In the genomic region with DNA sequence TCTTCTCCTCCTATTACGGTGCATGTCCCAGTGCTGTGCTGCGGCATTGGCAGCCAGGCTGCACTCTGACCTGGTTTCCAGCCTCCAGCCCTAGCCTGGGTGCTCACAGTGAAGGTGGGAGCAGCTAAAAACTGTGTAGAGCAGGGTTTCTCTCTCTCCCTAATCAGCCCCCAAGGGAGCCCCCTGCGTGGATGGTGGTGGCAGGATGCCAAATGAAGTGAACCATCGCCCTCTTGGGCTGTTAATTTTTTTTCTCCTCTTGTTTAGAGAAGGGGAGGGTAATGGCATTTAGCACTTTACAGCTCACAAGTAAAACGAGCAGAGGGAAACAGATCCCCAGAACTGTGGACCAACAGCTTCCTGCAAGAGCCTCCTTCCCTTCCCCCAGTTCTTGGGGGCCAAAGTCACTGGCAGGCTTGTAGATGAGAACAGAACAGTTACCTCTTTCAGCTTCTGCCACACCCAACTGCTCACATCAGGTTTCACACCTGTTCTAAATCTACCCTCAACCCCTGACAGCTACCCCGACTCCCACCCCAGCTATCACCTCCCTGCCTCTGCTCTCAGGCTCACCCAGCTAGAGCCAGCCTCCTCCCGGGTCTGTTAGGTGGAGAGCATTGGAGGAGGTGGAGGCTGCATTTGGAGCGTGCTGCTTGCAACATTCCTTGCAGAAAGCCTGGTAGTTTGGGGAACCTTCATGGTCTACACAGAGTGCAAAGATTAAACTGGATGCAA, we compare ENCODE assay signal across 15 mouse cellular contexts. TPM values are rescaled to one million over a fixed set of nuclear protein-coding genes. Genes with fewer than 3 reads are reported as not detected.
DNase-seq lines count a peak whose midpoint lies in the region; ATAC-seq and TF ChIP-seq lines count a peak whose summit lies in the region.
"Had no signal": no experiment of that assay in that cellular context is flagged by ENCODE, and none has a peak within 500 bp of the region (broad histone marks: within the 10 kb centered on the region; RNA-seq: fewer than 3 reads in every experiment).

No protein-coding gene starts in this region.

- 0 out of 2 replicates have a peak, but pooled peaks cover 6% of the 10 kb centered on the region for H3K4me1 ChIP-seq in heart, embryonic 11.5 days (ENCODE audit: control insufficient read depth, insufficient read depth, low read length)
- H3K4me1 ChIP-seq in neural tube, embryonic 13.5 days (replicated peaks) = peaks cover 21% of the 10 kb centered on the region
- peaks cover 15% of the 10 kb centered on the region for H3K4me1 ChIP-seq in limb, embryonic 10.5 days
- no peaks in the 10 kb centered on the region for H3K4me1 ChIP-seq in stomach, postnatal 0 days (replicated peaks; ENCODE audit: control insufficient read depth, insufficient read depth)

- H3K9ac ChIP-seq in heart, embryonic 11.5 days (ENCODE audit: low read depth, low read length) = peak overlapping the region; percentile 49
- H3K9ac ChIP-seq in neural tube, embryonic 13.5 days = peak overlapping the region; percentile 41; the same call in 1 of the 2 replicates
- no peak overlapping the region for H3K9ac ChIP-seq in stomach, postnatal 0 days (ENCODE audit: low read length)
- H3K9ac ChIP-seq: liver, embryonic 13.5 days had no signal

- TF ChIP-seq CTCF in stomach, postnatal 0 days (IDR thresholded peaks at IDR 0.05; ENCODE audit: low read depth) = no peak

- H3K4me3 ChIP-seq in heart, embryonic 11.5 days (ENCODE audit: low read depth, low read length) = no peak overlapping the region
- H3K4me3 ChIP-seq in neural tube, embryonic 13.5 days = no peak overlapping the region
- no peak overlapping the region for H3K4me3 ChIP-seq in limb, embryonic 10.5 days
- no peak overlapping the region for H3K4me3 ChIP-seq in stomach, postnatal 0 days (ENCODE audit: low read depth, low read length)
- H3K4me3 ChIP-seq: liver, embryonic 13.5 days had no signal

- 12% methylated on average over 8 of the region's 8 CpGs for WGBS in heart, embryonic 11.5 days (ENCODE audit: insufficient replicate concordance)
- 30% methylated on average over 8 of the region's 8 CpGs for WGBS in neural tube, embryonic 13.5 days
- 22% methylated on average over 8 of the region's 8 CpGs for WGBS in limb, embryonic 10.5 days
- 7% methylated on average over 8 of the region's 8 CpGs for WGBS in stomach, postnatal 0 days

- no peak for ATAC-seq in heart, embryonic 11.5 days (replicated peaks; ENCODE audit: insufficient number of reproducible peaks, low FRiP score, low TSS enrichment)
- ATAC-seq in neural tube, embryonic 13.5 days (ENCODE audit: low read depth) = no peak; the same call in 1 of the 2 replicates
- ATAC-seq in stomach, postnatal 0 days (ENCODE audit: low FRiP score, low TSS enrichment) = no peak
- ATAC-seq in activated CD4-positive, CD25-positive, alpha-beta regulatory T cell, adult 4 months = no peak

- no peak for TF ChIP-seq EP300 in stomach, postnatal 0 days (optimal IDR thresholded peaks at IDR 0.05)

- H3K27ac ChIP-seq in heart, embryonic 11.5 days (ENCODE audit: low read depth, low read length) = no peak overlapping the region
- H3K27ac ChIP-seq in neural tube, embryonic 13.5 days (replicated peaks) = peak overlapping the region; percentile 38; the same call in 1 of the 2 replicates
- H3K27ac ChIP-seq in limb, embryonic 10.5 days = peak overlapping the region; percentile 30; the same call in 1 of the 2 replicates
- no peak overlapping the region for H3K27ac ChIP-seq in stomach, postnatal 0 days (replicated peaks)
- H3K27ac ChIP-seq: liver, embryonic 13.5 days had no signal

- DNase-seq in heart, adult 18-20 months = no peak
- no peak for DNase-seq in neural tube, embryonic 10.5 days (ENCODE audit: extremely low spot score, low spot score)
- no peak for DNase-seq in limb, embryonic 10.5 days (ENCODE audit: low spot score)
- peak; percentile 18 for DNase-seq in stomach, postnatal 0 days (ENCODE audit: low spot score)
- DNase-seq in gastrocnemius, postnatal 4 days (ENCODE audit: low spot score in 2 of 2) = no peak
- DNase-seq: cerebellum, postnatal 14 days; layer of hippocampus, adult 9-11 months; liver, embryonic 13.5 days had no signal

- H3K9me3 ChIP-seq in heart, embryonic 11.5 days (replicated peaks; ENCODE audit: control insufficient read depth, low read length) = no peaks in the 10 kb centered on the region
- H3K9me3 ChIP-seq in neural tube, embryonic 13.5 days = no peaks in the 10 kb centered on the region
- H3K9me3 ChIP-seq in limb, embryonic 10.5 days (replicated peaks) = no peaks in the 10 kb centered on the region
- no peaks in the 10 kb centered on the region for H3K9me3 ChIP-seq in stomach, postnatal 0 days (ENCODE audit: control insufficient read depth, low read length)
- H3K9me3 ChIP-seq: liver, embryonic 13.5 days had no signal

- H3K27me3 ChIP-seq in heart, embryonic 11.5 days (ENCODE audit: control insufficient read depth, insufficient read depth, low read length) = peaks cover 6% of the 10 kb centered on the region
- peaks cover 27% of the 10 kb centered on the region for H3K27me3 ChIP-seq in neural tube, embryonic 13.5 days
- no peaks in the 10 kb centered on the region for H3K27me3 ChIP-seq in limb, embryonic 10.5 days (ENCODE audit: low read depth, poor library complexity, severe bottlenecking)
- no peaks in the 10 kb centered on the region for H3K27me3 ChIP-seq in stomach, postnatal 0 days (ENCODE audit: control insufficient read depth, insufficient read depth, low read length)

- H3K4me2 ChIP-seq in heart, embryonic 11.5 days = no peak overlapping the region
- 0 out of 2 replicates have a peak overlapping the region, but pooled peaks have one; percentile 1 for H3K4me2 ChIP-seq in neural tube, embryonic 13.5 days
- H3K4me2 ChIP-seq in stomach, postnatal 0 days (replicated peaks; ENCODE audit: low read depth) = 0 out of 2 replicates have a peak overlapping the region, but pooled peaks have one; percentile 1
- H3K4me2 ChIP-seq: liver, embryonic 13.5 days; midbrain, embryonic 11.5 days had no signal

- H3K36me3 ChIP-seq in heart, embryonic 11.5 days (ENCODE audit: control insufficient read depth, insufficient read depth, low read length) = no peaks in the 10 kb centered on the region
- H3K36me3 ChIP-seq in neural tube, embryonic 13.5 days = no peaks in the 10 kb centered on the region
- no peaks in the 10 kb centered on the region for H3K36me3 ChIP-seq in limb, embryonic 10.5 days
- no peaks in the 10 kb centered on the region for H3K36me3 ChIP-seq in stomach, postnatal 0 days (ENCODE audit: control insufficient read depth, insufficient read depth, low read length)
- H3K36me3 ChIP-seq: liver, embryonic 13.5 days had no signal

RNA-seq across cellular contexts. Expression of a gene that starts 7.2 kb away (rescaled TPM):
- 11.3 and 12.2 TPM in 2 replicates for polyA plus RNA-seq in heart, embryonic 11.5 days (2014; fragmentation: Nextera tagmentation; extraction: Ambion mirVana)
- total RNA-seq in heart, adult 18-20 months (2021) = 1 to 10 TPM; 4.8 to 4.9 TPM
- polyA plus RNA-seq in neural tube, embryonic 13.5 days (2015; fragmentation: Nextera tagmentation; extraction: Ambion mirVana) = 8.7 and 9.7 TPM in 2 replicates
- 18.8 and 20.2 TPM in 2 replicates for polyA plus RNA-seq in limb, embryonic 10.5 days (2016; fragmentation: Nextera tagmentation; extraction: Ambion mirVana)
- 5.9 and 7.3 TPM in 2 replicates for polyA plus RNA-seq in stomach, postnatal 0 days (2015; fragmentation: Nextera tagmentation; extraction: Ambion mirVana)
- total RNA-seq in gastrocnemius, postnatal 4 days (2021) = 1 to 10 TPM; 5.2 to 6.4 TPM
- 10 to 100 TPM; 10.6 to 13.0 TPM for polyA plus RNA-seq in activated CD4-positive, CD25-positive, alpha-beta regulatory T cell, adult 4 months (2017; shearing (Covaris generic))

RNA-seq across cellular contexts. Expression of a gene that starts 21.4 kb away (rescaled TPM):
- 0.43 and 0.66 TPM in 2 replicates for polyA plus RNA-seq in heart, embryonic 11.5 days (2014; fragmentation: Nextera tagmentation; extraction: Ambion mirVana)
- total RNA-seq in heart, adult 18-20 months (2021) = not detected
- 2.0 and 2.4 TPM in 2 replicates for polyA plus RNA-seq in neural tube, embryonic 13.5 days (2015; fragmentation: Nextera tagmentation; extraction: Ambion mirVana)
- polyA plus RNA-seq in limb, embryonic 10.5 days (2016; fragmentation: Nextera tagmentation; extraction: Ambion mirVana) = 0.14 TPM in 1 of 2 replicates, not detected in the other
- polyA plus RNA-seq in stomach, postnatal 0 days (2015; fragmentation: Nextera tagmentation; extraction: Ambion mirVana) = 26.9 and 28.2 TPM in 2 replicates
- total RNA-seq in gastrocnemius, postnatal 4 days (2021) = under 1 TPM; 0.29 to 0.44 TPM
- not detected for polyA plus RNA-seq in activated CD4-positive, CD25-positive, alpha-beta regulatory T cell, adult 4 months (2017; shearing (Covaris generic))
- total RNA-seq: gastrocnemius, adult 8-10 months; hematopoietic stem cell, adult 5-6 weeks; neutrophil, adult 5-6 weeks had no signal
- polyA plus RNA-seq: midbrain, embryonic 11.5 days had no signal

RNA-seq across cellular contexts. Expression of a gene that starts 26.6 kb away (rescaled TPM):
- 0.34 and 1.3 TPM in 2 replicates for polyA plus RNA-seq in heart, embryonic 11.5 days (2014; fragmentation: Nextera tagmentation; extraction: Ambion mirVana)
- not detected for total RNA-seq in heart, adult 18-20 months (2021)
- 0.13 TPM in 1 of 2 replicates, not detected in the other for polyA plus RNA-seq in neural tube, embryonic 13.5 days (2015; fragmentation: Nextera tagmentation; extraction: Ambion mirVana)
- polyA plus RNA-seq in limb, embryonic 10.5 days (2016; fragmentation: Nextera tagmentation; extraction: Ambion mirVana) = 0.15 TPM in 2 replicates
- polyA plus RNA-seq in stomach, postnatal 0 days (2015; fragmentation: Nextera tagmentation; extraction: Ambion mirVana) = 0.08 TPM in 1 of 2 replicates, not detected in the other
- not detected for total RNA-seq in gastrocnemius, postnatal 4 days (2021)
- polyA plus RNA-seq in activated CD4-positive, CD25-positive, alpha-beta regulatory T cell, adult 4 months (2017; shearing (Covaris generic)) = not detected
- total RNA-seq: gastrocnemius, adult 8-10 months; hematopoietic stem cell, adult 5-6 weeks; neutrophil, adult 5-6 weeks had no signal

RNA-seq across cellular contexts. Expression of a gene that starts 35.1 kb away (rescaled TPM):
- 54.2 and 62.5 TPM in 2 replicates for polyA plus RNA-seq in heart, embryonic 11.5 days (2014; fragmentation: Nextera tagmentation; extraction: Ambion mirVana)
- 10 to 100 TPM; 18.9 to 20.2 TPM for total RNA-seq in heart, adult 18-20 months (2021)
- 109 and 119 TPM in 2 replicates for polyA plus RNA-seq in neural tube, embryonic 13.5 days (2015; fragmentation: Nextera tagmentation; extraction: Ambion mirVana)
- 110 and 132 TPM in 2 replicates for polyA plus RNA-seq in limb, embryonic 10.5 days (2016; fragmentation: Nextera tagmentation; extraction: Ambion mirVana)
- polyA plus RNA-seq in stomach, postnatal 0 days (2015; fragmentation: Nextera tagmentation; extraction: Ambion mirVana) = 25.5 and 27.8 TPM in 2 replicates
- 10 to 100 TPM; 28.8 to 32.3 TPM for total RNA-seq in gastrocnemius, postnatal 4 days (2021)
- polyA plus RNA-seq in activated CD4-positive, CD25-positive, alpha-beta regulatory T cell, adult 4 months (2017; shearing (Covaris generic)) = 10 to 100 TPM; 49.3 to 49.9 TPM

Comparison
In these comparisons a context has a peak if more than half of its experiments do, and no peak if none do; other contexts are left out.
1. H3K27ac ChIP-seq: peak in neural tube, embryonic 13.5 days (single experiment) and limb, embryonic 10.5 days (single experiment); none in heart, embryonic 11.5 days (single experiment) and stomach, postnatal 0 days (single experiment).